Mouse (Mus musculus): ENCODE measurements at regions not wholly inside any gene's neighbourhood (a gene's known extent, or its start where the extent isn't known, plus 50 kb on each side); places are given as distances from the start of the nearest gene placed in this dataset.

GRCm38 (mm10) chr1:76933460-76933859, 581.4 kb downstream of the Epha4 start:
- Histone ChIP-seq H3K9ac (no peak overlapping the region), H3K27me3 (ENCODE audit: insufficient read depth, low read length) (no peaks in the 10 kb centered on the region), H3K4me1 (ENCODE audit: insufficient read depth) (no peaks in the 10 kb centered on the region), H3K27ac (ENCODE audit: low read depth, low read length) (no peak overlapping the region), H3K4me3 (ENCODE audit: low read depth, low read length) (no peak overlapping the region), H3K36me3 (ENCODE audit: insufficient read depth) (no peaks in the 10 kb centered on the region), H3K9me3 (ENCODE audit: low read length) (no peaks in the 10 kb centered on the region), H3K4me2 (ENCODE audit: low read depth) (no peak overlapping the region)
- WGBS: 81% methylated on average over 4 of the region's 4 CpGs
- no peak for ATAC-seq
- TF ChIP-seq CTCF (IDR thresholded peaks at IDR 0.05; ENCODE audit: low read depth): no peak
- DNase-seq: no peak

GRCm38 (mm10) chr1:76942730-76943129, 572.2 kb downstream of the Epha4 start:
- Histone ChIP-seq H3K27me3 (ENCODE audit: insufficient read depth, low read length) (no peaks in the 10 kb centered on the region), H3K36me3 (ENCODE audit: insufficient read depth) (no peaks in the 10 kb centered on the region), H3K4me1 (ENCODE audit: insufficient read depth) (no peaks in the 10 kb centered on the region), H3K27ac (ENCODE audit: low read depth, low read length) (no peak overlapping the region), H3K9me3 (ENCODE audit: low read length) (no peaks in the 10 kb centered on the region), H3K4me2 (ENCODE audit: low read depth) (no peak overlapping the region), H3K4me3 (ENCODE audit: low read depth, low read length) (no peak overlapping the region), H3K9ac (no peak overlapping the region)
- WGBS: 23% methylated on average over 3 of the region's 3 CpGs
- ATAC-seq (peak; percentile 47), DNase-seq (peak; percentile 34)
- TF ChIP-seq CTCF (IDR thresholded peaks at IDR 0.05; ENCODE audit: low read depth): no peak

GRCm38 (mm10) chr1:76944046-76944445, 570.8 kb downstream of the Epha4 start:
- 77% methylated on average over 4 of the region's 4 CpGs for WGBS
- Histone ChIP-seq H3K4me3 (ENCODE audit: low read depth, low read length) (no peak overlapping the region), H3K4me1 (ENCODE audit: insufficient read depth) (no peaks in the 10 kb centered on the region), H3K27ac (ENCODE audit: low read depth, low read length) (no peak overlapping the region), H3K4me2 (ENCODE audit: low read depth) (no peak overlapping the region), H3K9ac (no peak overlapping the region), H3K9me3 (ENCODE audit: low read length) (no peaks in the 10 kb centered on the region), H3K27me3 (ENCODE audit: insufficient read depth, low read length) (no peaks in the 10 kb centered on the region), H3K36me3 (ENCODE audit: insufficient read depth) (no peaks in the 10 kb centered on the region)
- no peak for TF ChIP-seq CTCF (IDR thresholded peaks at IDR 0.05; ENCODE audit: low read depth)
- no peak for ATAC-seq
- DNase-seq: no peak

GRCm38 (mm10) chr1:76955031-76955430, 559.9 kb downstream of the Epha4 start:
- no peak overlapping the region for H3K9ac ChIP-seq
- no peak overlapping the region for H3K4me3 ChIP-seq (ENCODE audit: low read depth, low read length)
- H3K27ac ChIP-seq (ENCODE audit: low read depth, low read length): no peak overlapping the region
- ATAC-seq: no peak
- H3K9me3 ChIP-seq (ENCODE audit: low read length): no peaks in the 10 kb centered on the region
- H3K4me1 ChIP-seq (ENCODE audit: insufficient read depth): no peaks in the 10 kb centered on the region
- no peaks in the 10 kb centered on the region for H3K27me3 ChIP-seq (ENCODE audit: insufficient read depth, low read length)
- no peaks in the 10 kb centered on the region for H3K36me3 ChIP-seq (ENCODE audit: insufficient read depth)
- DNase-seq: no peak
- no peak overlapping the region for H3K4me2 ChIP-seq (ENCODE audit: low read depth)
- TF ChIP-seq CTCF (IDR thresholded peaks at IDR 0.05; ENCODE audit: low read depth): no peak

- Histone ChIP-seq H3K4me3 (ENCODE audit: low read depth, low read length) (no peak overlapping the region), H3K9ac (no peak overlapping the region), H3K27me3 (ENCODE audit: insufficient read depth, low read length) (no peaks in the 10 kb centered on the region), H3K36me3 (ENCODE audit: insufficient read depth) (no peaks in the 10 kb centered on the region), H3K27ac (ENCODE audit: low read depth, low read length) (no peak overlapping the region), H3K9me3 (ENCODE audit: low read length) (no peaks in the 10 kb centered on the region), H3K4me2 (ENCODE audit: low read depth) (no peak overlapping the region), H3K4me1 (ENCODE audit: insufficient read depth) (no peaks in the 10 kb centered on the region)
- no peak for TF ChIP-seq CTCF (IDR thresholded peaks at IDR 0.05; ENCODE audit: low read depth)
- DNase-seq: no peak
- 87% methylated on average over 5 of the region's 5 CpGs for WGBS
- no peak for ATAC-seq
These were observed 557.5 kb downstream of the Epha4 start for GRCm38 (mm10) chr1:76957411-76957810.

GRCm38 (mm10) chr1:76958706-76959105, 556.2 kb downstream of the Epha4 start:
- Histone ChIP-seq H3K9me3 (ENCODE audit: low read length) (no peaks in the 10 kb centered on the region), H3K4me3 (ENCODE audit: low read depth, low read length) (no peak overlapping the region), H3K9ac (no peak overlapping the region), H3K4me2 (ENCODE audit: low read depth) (no peak overlapping the region), H3K27ac (ENCODE audit: low read depth, low read length) (no peak overlapping the region), H3K4me1 (ENCODE audit: insufficient read depth) (no peaks in the 10 kb centered on the region), H3K27me3 (ENCODE audit: insufficient read depth, low read length) (no peaks in the 10 kb centered on the region), H3K36me3 (ENCODE audit: insufficient read depth) (no peaks in the 10 kb centered on the region)
- no peak for ATAC-seq
- no peak for DNase-seq
- TF ChIP-seq CTCF (IDR thresholded peaks at IDR 0.05; ENCODE audit: low read depth): no peak
- whole genome bisulfite sequencing: 62% methylated on average over 4 of the region's 4 CpGs

- no peak for ATAC-seq
- 35% methylated on average over 4 of the region's 4 CpGs for WGBS
- TF ChIP-seq CTCF (IDR thresholded peaks at IDR 0.05; ENCODE audit: low read depth): no peak
These were observed 542.4 kb downstream of the Epha4 start for GRCm38 (mm10) chr1:76972454-76972853.

More at GRCm38 (mm10) chr1:76972454-76972853, 542.4 kb downstream of the Epha4 start:
- no peak overlapping the region for H3K9ac ChIP-seq
- H3K27me3 ChIP-seq (ENCODE audit: insufficient read depth, low read length): no peaks in the 10 kb centered on the region
- H3K27ac ChIP-seq (ENCODE audit: low read depth, low read length): no peak overlapping the region
- H3K9me3 ChIP-seq (ENCODE audit: low read length): no peaks in the 10 kb centered on the region
- no peak for DNase-seq
- no peak overlapping the region for H3K4me2 ChIP-seq (ENCODE audit: low read depth)
- H3K4me3 ChIP-seq (ENCODE audit: low read depth, low read length): no peak overlapping the region
- no peaks in the 10 kb centered on the region for H3K4me1 ChIP-seq (ENCODE audit: insufficient read depth)
- no peaks in the 10 kb centered on the region for H3K36me3 ChIP-seq (ENCODE audit: insufficient read depth)

Measured in forebrain, postnatal 0 days (tissue).